Mouse (Mus musculus) ES-Bruce4 (cell line): ENCODE measurements around the gene Faim2. TPM values are rescaled to one million over a fixed set of nuclear protein-coding genes. Genes with fewer than 3 reads are reported as not detected.

Experiments used
- H3K27ac ChIP-seq: 2 replicates; pipeline ENCODE4 v1.5.1; 2012; ENCODE audit warnings: low read length, inconsistent platforms; ENCODE audit not compliant: insufficient read depth
- H3K27me3 ChIP-seq: 2 replicates; pipeline ENCODE4 v1.6.1; 2012; ENCODE audit warnings: mild to moderate bottlenecking, low read length, inconsistent platforms; ENCODE audit not compliant: control insufficient read depth, poor library complexity, insufficient read depth, severe bottlenecking
- H3K36me3 ChIP-seq: 2 replicates; pipeline ENCODE4 v1.6.1; 2012; ENCODE audit warnings: inconsistent platforms, mild to moderate bottlenecking, low read length, moderate library complexity; ENCODE audit not compliant: control insufficient read depth, poor library complexity, insufficient read depth, severe bottlenecking
- H3K4me1 ChIP-seq: one replicate; pipeline ENCODE4 v1.8.1; 2011; ENCODE audit warnings: low read length; ENCODE audit not compliant: control insufficient read depth, insufficient read depth
- H3K4me3 ChIP-seq: 2 replicates; pipeline ENCODE4 v1.5.1; 2011; ENCODE audit warnings: low read depth, mild to moderate bottlenecking, low read length
- H3K9ac ChIP-seq: 2 replicates; pipeline ENCODE4 v1.6.1; 2012; ENCODE audit warnings: low read depth, mild to moderate bottlenecking, inconsistent platforms; ENCODE audit not compliant: poor library complexity, severe bottlenecking
- H3K9me3 ChIP-seq: replicated peaks from 2 replicates; pipeline ENCODE4 v1.6.1; 2012; ENCODE audit warnings: mild to moderate bottlenecking, low read length, inconsistent platforms; ENCODE audit not compliant: control insufficient read depth, poor library complexity, insufficient read depth, severe bottlenecking
- CTCF ChIP-seq: IDR thresholded peaks from one replicate; pipeline ENCODE4 v1.8.1; 2011; ENCODE audit warnings: low read depth, low read length
- EP300 ChIP-seq: IDR thresholded peaks from 2 replicates; pipeline ENCODE4 v1.6.1; 2011; ENCODE audit warnings: low read depth, low read length; ENCODE audit not compliant: insufficient read depth
- POLR2A ChIP-seq: IDR thresholded peaks from one replicate; pipeline ENCODE4 v1.8.1; 2011; ENCODE audit warnings: low read length; ENCODE audit not compliant: insufficient read depth
- polyA plus RNA-seq: library from polyadenylated mRNA; stranded (reverse); fragments of >200 nt; gene quantifications from 2 replicates; pipeline ENCODE4 v1.2.4, GENCODE M21; 2011; ENCODE audit warnings: low read depth; ENCODE audit not compliant: missing spikeins, insufficient read depth, insufficient read length

Faim2 gene
- polyA plus RNA-seq, 1 experiment, result 0.90 TPM

- Histone ChIP-seq H3K27ac (no peak overlapping the region), H3K4me1 (no peaks in the 10 kb centered on the region), H3K4me3 (no peak overlapping the region), H3K36me3 (no peaks in the 10 kb centered on the region), H3K9me3 (no peaks in the 10 kb centered on the region), H3K27me3 (no peaks in the 10 kb centered on the region), H3K9ac (no peak overlapping the region)
- TF ChIP-seq POLR2A, result no peak
- TF ChIP-seq EP300, result no peak
- TF ChIP-seq CTCF, result no peak
These were observed 72.5 kb downstream of the Faim2 start for GRCm38 (mm10) chr15:99455415-99455814.

GRCm38 (mm10) chr15:99454585-99455279 lies 73.2 kb downstream of the Faim2 start:
- no peak overlapping the region for H3K9ac ChIP-seq
- H3K27ac ChIP-seq, result no peak overlapping the region
- no peaks in the 10 kb centered on the region for H3K36me3 ChIP-seq
- no peaks in the 10 kb centered on the region for H3K9me3 ChIP-seq
- H3K4me3 ChIP-seq, result no peak overlapping the region
- H3K27me3 ChIP-seq, result no peaks in the 10 kb centered on the region
- TF ChIP-seq POLR2A, result no peak
- no peak for TF ChIP-seq EP300
- no peak for TF ChIP-seq CTCF
- no peaks in the 10 kb centered on the region for H3K4me1 ChIP-seq

- Histone ChIP-seq H3K4me1 (no peaks in the 10 kb centered on the region), H3K4me3 (no peak overlapping the region), H3K27me3 (no peaks in the 10 kb centered on the region), H3K36me3 (no peaks in the 10 kb centered on the region), H3K27ac (no peak overlapping the region), H3K9ac (no peak overlapping the region), H3K9me3 (no peaks in the 10 kb centered on the region)
- TF ChIP-seq POLR2A, result no peak
These were observed 74.6 kb downstream of the Faim2 start for GRCm38 (mm10) chr15:99453153-99453900.

GRCm38 (mm10) chr15:99449751-99450280 lies 78.1 kb downstream of the Faim2 start:
- H3K27me3 ChIP-seq, result no peaks in the 10 kb centered on the region
- no peaks in the 10 kb centered on the region for H3K36me3 ChIP-seq
- no peak overlapping the region for H3K27ac ChIP-seq
- no peak overlapping the region for H3K4me3 ChIP-seq
- H3K9ac ChIP-seq, result no peak overlapping the region
- H3K9me3 ChIP-seq, result no peaks in the 10 kb centered on the region
- TF ChIP-seq POLR2A, result no peak
- no peak for TF ChIP-seq EP300
- no peak for TF ChIP-seq CTCF
- H3K4me1 ChIP-seq, result no peaks in the 10 kb centered on the region

- Histone ChIP-seq H3K9me3 (no peaks in the 10 kb centered on the region), H3K9ac (no peak overlapping the region), H3K4me1 (no peaks in the 10 kb centered on the region), H3K27ac (no peak overlapping the region), H3K4me3 (no peak overlapping the region), H3K27me3 (no peaks in the 10 kb centered on the region), H3K36me3 (no peaks in the 10 kb centered on the region)
- TF ChIP-seq EP300 (no peak), CTCF (no peak), POLR2A (no peak)
These were observed 78.7 kb downstream of the Faim2 start for GRCm38 (mm10) chr15:99449131-99449750.

Other genes with a start within 250 kb of the Faim2 start
- gene Prpf40b, start 233.1 kb downstream of the Faim2 start, polyA plus RNA-seq, result 42.8 and 51.2 TPM in 2 replicates
- gene Fam186b, start 232.3 kb downstream of the Faim2 start, polyA plus RNA-seq, result not detected in 2 replicates
- gene Fmnl3, start 157.7 kb downstream of the Faim2 start, polyA plus RNA-seq, result 10.1 and 10.2 TPM in 2 replicates
- gene Tmbim6, start 135.3 kb downstream of the Faim2 start, polyA plus RNA-seq, result 429 and 499 TPM in 2 replicates
- 6.1 and 10.4 TPM in 2 replicates for gene Nckap5l, start 70.4 kb downstream of the Faim2 start, polyA plus RNA-seq
- 10.7 and 12.5 TPM in 2 replicates for gene Bcdin3d, start 53.4 kb downstream of the Faim2 start, polyA plus RNA-seq
- gene Aqp2, start 50.9 kb upstream of the Faim2 start, polyA plus RNA-seq, result not detected in 2 replicates
- gene Aqp5, start 62.6 kb upstream of the Faim2 start, polyA plus RNA-seq, result not detected in 2 replicates
- 0.32 and 0.42 TPM in 2 replicates for gene Aqp6, start 73.2 kb upstream of the Faim2 start, polyA plus RNA-seq
- 122 and 134 TPM in 2 replicates for gene Racgap1, start 123.5 kb upstream of the Faim2 start, polyA plus RNA-seq
- gene Asic1, start 142.2 kb upstream of the Faim2 start, polyA plus RNA-seq, result 3.9 and 4.1 TPM in 2 replicates
- gene Smarcd1, start 174.0 kb upstream of the Faim2 start, polyA plus RNA-seq, result 92.3 and 100 TPM in 2 replicates
- gene Gm17349, start 177.3 kb upstream of the Faim2 start, polyA plus RNA-seq, result not detected in 2 replicates
- gene Gpd1, start 189.3 kb upstream of the Faim2 start, polyA plus RNA-seq, result 0.28 and 1.9 TPM in 2 replicates
- 36.3 and 37.8 TPM in 2 replicates for gene Cox14, start 197.5 kb upstream of the Faim2 start, polyA plus RNA-seq
- 49.5 and 52.1 TPM in 2 replicates for gene Cers5, start 244.7 kb upstream of the Faim2 start, polyA plus RNA-seq